Mouse (Mus musculus) ES-Bruce4 (cell line): ENCODE data around the gene Cpeb4.

Source experiments
- CTCF ChIP-seq: IDR thresholded peaks from one replicate; pipeline ENCODE4 v1.8.1; 2011; ENCODE audit warnings: low read depth, low read length
- EP300 ChIP-seq: IDR thresholded peaks from 2 replicates; pipeline ENCODE4 v1.6.1; 2011; ENCODE audit warnings: low read depth, low read length; ENCODE audit not compliant: insufficient read depth
- POLR2A ChIP-seq: IDR thresholded peaks from one replicate; pipeline ENCODE4 v1.8.1; 2011; ENCODE audit warnings: low read length; ENCODE audit not compliant: insufficient read depth

DNA sequence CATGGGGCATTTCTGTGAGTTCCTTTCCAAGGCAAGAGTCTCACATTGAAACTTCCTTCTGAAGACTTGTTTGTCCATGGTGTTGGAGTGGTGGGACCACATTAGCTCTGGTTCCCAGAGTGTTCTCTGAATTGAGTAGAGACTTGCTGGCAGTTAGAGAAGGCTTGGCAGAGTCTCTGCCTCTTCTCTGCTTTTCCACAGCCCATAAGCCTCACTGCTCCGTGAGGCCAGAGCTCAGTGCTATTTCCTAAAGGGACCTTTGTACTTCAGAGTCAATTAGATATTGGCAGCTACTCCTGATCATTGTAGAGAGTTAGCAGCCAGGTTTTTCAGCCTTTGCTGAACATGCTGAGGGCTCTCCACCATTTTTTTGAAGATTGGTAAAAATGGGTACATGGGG lies 35.6 kb downstream of the Cpeb4 start:
- TF ChIP-seq CTCF (no peak), POLR2A (no peak), EP300 (no peak)
